Mouse (Mus musculus) intestine, embryonic 15.5 days (tissue): ENCODE data around the gene Hormad2. TPM values are rescaled to one million over a fixed set of nuclear protein-coding genes. Genes with fewer than 3 reads are reported as not detected.

Experiments
- polyA plus RNA-seq: library from polyadenylated mRNA; unstranded; fragments of >200 nt; fragmentation: Nextera tagmentation; extraction: Ambion mirVana; gene quantifications from 2 replicates; pipeline ENCODE4 v1.2.1, GENCODE M21; 2015

Hormad2 gene
- polyA plus RNA-seq, 1 experiment from 2014 or later = 0.35 TPM

Other genes with a start within 250 kb of the Hormad2 start
- 3.1 and 4.5 TPM in 2 replicates for gene Castor1, start 222.9 kb downstream of the Hormad2 start, polyA plus RNA-seq
- gene Osm, start 204.7 kb downstream of the Hormad2 start, polyA plus RNA-seq = 0.20 and 0.26 TPM in 2 replicates
- gene Lif, start 183.5 kb downstream of the Hormad2 start, polyA plus RNA-seq = 0.62 and 0.92 TPM in 2 replicates
- 20.5 and 21.7 TPM in 2 replicates for gene Mtmr3, start 153.8 kb upstream of the Hormad2 start, polyA plus RNA-seq
- gene Gm11032, start 179.0 kb upstream of the Hormad2 start, polyA plus RNA-seq = not detected in 2 replicates
- 31.7 and 33.0 TPM in 2 replicates for gene Ascc2, start 196.6 kb upstream of the Hormad2 start, polyA plus RNA-seq